Comparison of ENCODE assay signal across 18 mouse cellular contexts in the genomic region with DNA sequence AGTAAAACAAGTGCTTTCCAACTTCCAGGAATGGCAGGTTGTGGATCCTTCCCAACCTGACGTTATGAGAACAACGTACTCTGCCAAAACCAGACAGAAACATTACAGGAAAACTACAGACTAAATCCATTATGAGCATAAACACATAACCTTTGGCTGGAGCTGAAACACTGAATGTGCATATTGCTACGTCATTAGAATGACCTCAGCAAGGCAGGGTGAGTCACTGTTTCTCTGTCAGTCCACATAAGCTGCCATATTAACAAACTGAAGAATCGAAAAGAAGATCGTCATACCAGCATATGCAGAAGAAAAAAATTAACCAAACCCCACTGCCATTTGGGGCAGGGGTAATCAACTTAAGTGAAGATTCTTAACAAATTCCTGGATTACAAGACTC. TPM values are rescaled to one million over a fixed set of nuclear protein-coding genes. Genes with fewer than 3 reads are reported as not detected.
DNase-seq lines count a peak whose midpoint lies in the region; ATAC-seq and TF ChIP-seq lines count a peak whose summit lies in the region.
"Had no signal": no experiment of that assay in that cellular context is flagged by ENCODE, and none has a peak within 500 bp of the region (broad histone marks: within the 10 kb centered on the region; RNA-seq: fewer than 3 reads in every experiment).

No protein-coding gene starts in this region.

- no peak for TF ChIP-seq POLR2A in heart, adult 2 months (IDR thresholded peaks at IDR 0.05; ENCODE audit: insufficient read depth, low read depth, low read length)

- intact Hi-C loops in heart, adult 2 months (cut with DNase I) = no loop called here

- TF ChIP-seq CTCF in heart, adult 2 months (IDR thresholded peaks at IDR 0.05) = no peak

- H3K4me1 ChIP-seq in heart, adult 2 months (ENCODE audit: control insufficient read depth, insufficient read depth, low read length) = peaks cover 2% of the 10 kb centered on the region
- H3K4me1 ChIP-seq: embryonic facial prominence, embryonic 13.5 days; forebrain, embryonic 13.5 days; forebrain, embryonic 15.5 days had no signal

- H3K4me3 ChIP-seq in heart, adult 2 months = no peak overlapping the region
- H3K4me3 ChIP-seq: embryonic facial prominence, embryonic 13.5 days; forebrain, embryonic 13.5 days; forebrain, embryonic 15.5 days had no signal

- H3K27ac ChIP-seq in heart, adult 2 months = no peak overlapping the region
- H3K27ac ChIP-seq: embryonic facial prominence, embryonic 13.5 days; forebrain, embryonic 13.5 days; forebrain, embryonic 15.5 days had no signal

- WGBS in heart, adult 2 months = 85% methylated on average over 5 of the region's 5 CpGs

- H3K9ac ChIP-seq in heart, adult 2 months (ENCODE audit: low read depth, low read length) = no peak overlapping the region
- H3K9ac ChIP-seq: embryonic facial prominence, embryonic 13.5 days; forebrain, embryonic 13.5 days; forebrain, embryonic 15.5 days; forebrain, postnatal 0 days had no signal

- ATAC-seq in activated CD4-positive, CD25-positive, alpha-beta regulatory T cell, adult 4 months = no peak
- ATAC-seq: forebrain, embryonic 13.5 days; forebrain, embryonic 15.5 days; forebrain, postnatal 0 days; Patski had no signal

- H3K79me2 ChIP-seq in heart, adult 2 months (replicated peaks; ENCODE audit: control insufficient read depth, insufficient read depth, low read length) = no peaks in the 10 kb centered on the region

- peak; percentile 23 for DNase-seq in heart, adult 11 months
- DNase-seq in heart, adult 2 months = no peak
- peak; percentile 25 for DNase-seq in 416B (ENCODE audit: low read depth)
- no peak for DNase-seq in cerebellum, postnatal 14 days
- DNase-seq: adrenal gland, adult 2 months; adrenal gland, postnatal 10 days; adrenal gland, postnatal 25 days; cerebellum, adult 11 months; cerebellum, adult 18-20 months; cerebellum, adult 8-10 months; cerebellum, adult 9-11 months; cerebellum, postnatal 25 days; forebrain, postnatal 0 days had no signal

- H3K27me3 ChIP-seq in heart, adult 2 months (ENCODE audit: control insufficient read depth, insufficient read depth, low read length) = no peaks in the 10 kb centered on the region
- H3K27me3 ChIP-seq: embryonic facial prominence, embryonic 13.5 days; forebrain, embryonic 13.5 days; forebrain, embryonic 15.5 days; Patski had no signal

- H3K36me3 ChIP-seq in heart, adult 2 months (ENCODE audit: control insufficient read depth, insufficient read depth, low read length) = no peaks in the 10 kb centered on the region
- H3K36me3 ChIP-seq: forebrain, embryonic 15.5 days had no signal

- no peak for TF ChIP-seq EP300 in heart, adult 2 months (IDR thresholded peaks at IDR 0.05; ENCODE audit: insufficient read depth, low read depth, low read length)

RNA-seq across cellular contexts. Expression of gene Cdk5rap2, which starts 24.0 kb away (rescaled TPM):
- total RNA-seq in heart, adult 2 months (2021) = 1 to 10 TPM; 5.9 to 6.1 TPM
- 2.0 and 3.9 TPM in 2 replicates for polyA plus RNA-seq in heart, adult 2 months (2012; rRNA removed)
- 10 to 100 TPM in 1 of 2 experiments, 1 to 10 TPM in 1; 5.5 to 24.3 TPM for polyA plus RNA-seq in activated CD4-positive, CD25-positive, alpha-beta regulatory T cell, adult 4 months (2017; shearing (Covaris generic))

Comparison
In these comparisons a context has a peak if more than half of its experiments do, and no peak if none do; other contexts are left out.
1. DNase-seq: peak in heart, adult 11 months (single experiment) and 416B (single experiment); none in heart, adult 2 months (0 of 2) and cerebellum, postnatal 14 days (0 of 2).